Mouse (Mus musculus) CD4-positive, CD25-positive, alpha-beta regulatory T cell, adult 4 months (primary cell): ENCODE measurements around the gene Gm21119. TPM values are rescaled to one million over a fixed set of nuclear protein-coding genes. Genes with fewer than 3 reads are reported as not detected.
"Not testable (repeated sequence)": the region's sequence is repeated elsewhere in the genome, so short reads cannot be mapped to it uniquely, and the experiment has no call there.

Experiments used
- ATAC-seq: one replicate; pipeline ENCODE4 v1.8.0; 2017
- polyA plus RNA-seq, 2 experiments: library from polyadenylated mRNA; unstranded; fragments of 100-300 nt; shearing (Covaris generic); gene quantifications; one replicate each; pipeline ENCODE4 v1.2.1; 2017

Gene Gm21119
- polyA plus RNA-seq, 2 experiments from 2014 or later = not detected

DNA sequence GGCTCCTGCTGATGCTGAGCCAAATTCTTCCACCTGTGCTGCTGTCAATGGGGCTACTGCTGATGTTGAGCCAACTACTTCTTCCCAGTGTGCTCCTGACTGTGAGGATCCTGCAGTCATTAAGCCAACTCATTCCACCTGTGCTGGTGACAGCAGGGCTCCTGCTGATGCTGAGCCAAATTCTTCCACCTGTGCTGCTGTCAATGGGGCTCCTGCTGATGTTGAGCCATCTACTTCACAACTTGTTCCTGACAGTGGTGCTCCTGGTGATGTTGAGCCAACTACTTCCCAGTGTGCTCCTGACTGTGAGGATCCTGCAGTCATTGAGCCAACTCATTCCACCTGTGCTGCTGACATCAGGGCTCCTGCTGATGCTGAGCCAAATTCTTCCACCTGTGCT is 63.7 kb downstream of the Gm21119 start:
- not testable (repeated sequence) for ATAC-seq
